Mouse (Mus musculus) lung, postnatal 0 days (tissue): ENCODE measurements around the gene P2ry14. TPM values are rescaled to one million over a fixed set of nuclear protein-coding genes. Genes with fewer than 3 reads are reported as not detected.

Experiments used
- ATAC-seq: fragments of 200-750 bp; cut with Nextera tagmentation; 2 replicates; pipeline ENCODE4 v1.8.0; 2017; ENCODE audit warnings: moderate library complexity
- DNase-seq: peaks from one replicate; pipeline ENCODE4 v3.0.0-alpha.2; 2016; ENCODE audit warnings: low spot score
- H3K27ac ChIP-seq: fragments of 300-500 bp; sonication (generic); 2 replicates; pipeline ENCODE4 v1.5.1; 2014; ENCODE audit warnings: antibody characterized with exemption, mild to moderate bottlenecking, low read length, mixed read lengths
- H3K27me3 ChIP-seq: fragments of 300-500 bp; sonication (generic); replicated peaks from 2 replicates; pipeline ENCODE4 v1.6.1; 2014; ENCODE audit warnings: low read length, mixed read lengths; ENCODE audit not compliant: insufficient read depth
- H3K36me3 ChIP-seq: fragments of 300-500 bp; sonication (generic); 2 replicates; pipeline ENCODE4 v1.6.1; 2014; ENCODE audit warnings: low read length, mixed read lengths; ENCODE audit not compliant: insufficient read depth
- H3K4me1 ChIP-seq: fragments of 300-500 bp; sonication (generic); 2 replicates; pipeline ENCODE4 v1.6.1; 2014; ENCODE audit warnings: antibody characterized with exemption, low read depth, low read length, mixed read lengths; ENCODE audit not compliant: insufficient read depth
- H3K4me2 ChIP-seq: fragments of 300-500 bp; sonication (generic); replicated peaks from 2 replicates; pipeline ENCODE4 v1.6.1; 2014; ENCODE audit warnings: low read depth, mild to moderate bottlenecking, low read length, moderate library complexity, mixed read lengths
- H3K4me3 ChIP-seq: fragments of 300-500 bp; sonication (generic); 2 replicates; pipeline ENCODE4 v1.5.1; 2014; ENCODE audit warnings: low read depth, low read length
- H3K9ac ChIP-seq: fragments of 300-500 bp; sonication (generic); replicated peaks from 2 replicates; pipeline ENCODE4 v1.6.1; 2014; ENCODE audit warnings: low read depth, mild to moderate bottlenecking
- H3K9me3 ChIP-seq: fragments of 300-500 bp; sonication (generic); 2 replicates; pipeline ENCODE4 v1.6.1; 2016; ENCODE audit warnings: low read length, mixed read lengths
- CTCF ChIP-seq: IDR thresholded peaks from 2 replicates; pipeline ENCODE4 v1.5.1; 2016; ENCODE audit warnings: antibody characterized with exemption, mild to moderate bottlenecking
- EP300 ChIP-seq: IDR thresholded peaks from 2 replicates; pipeline ENCODE4 v1.6.1; 2016; ENCODE audit warnings: antibody characterized with exemption, mild to moderate bottlenecking, control low read depth
- WGBS: fragments of 180-500 bp; shearing (Covaris S2); extraction: QIAGEN DNeasy Blood & Tissue Kit; methylation state at CpG from one replicate; pipeline ENCODE4 v1.1.7; 2014; 5-methylcytosine and 5-hydroxymethylcytosine counted together
- polyA plus RNA-seq: library from polyadenylated mRNA; unstranded; fragments of >200 nt; fragmentation: Nextera tagmentation; extraction: Ambion mirVana; gene quantifications from 2 replicates; pipeline ENCODE4 v1.2.1, GENCODE M21; 2015

P2ry14 gene
- polyA plus RNA-seq, 1 experiment from 2014 or later = 65.2 TPM

DNA sequence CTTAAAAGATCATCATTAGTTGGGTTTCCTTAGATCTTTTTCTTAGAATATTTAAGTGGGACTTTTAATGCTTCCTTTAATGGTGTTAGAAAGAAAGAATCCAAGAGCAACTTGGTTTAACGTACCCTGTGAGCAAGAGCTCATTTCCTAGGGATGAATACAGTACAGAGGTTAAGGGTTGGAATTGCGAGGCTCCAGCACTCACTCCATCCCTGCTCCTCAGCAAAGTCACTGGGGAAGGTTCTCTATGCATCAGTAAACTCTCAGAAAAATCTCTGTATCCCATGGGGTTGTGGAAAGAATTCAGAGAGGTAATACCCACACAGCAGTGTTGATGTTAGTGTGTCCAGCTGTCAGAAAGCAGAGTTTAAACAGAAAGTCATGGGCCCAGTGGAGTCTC lies 13.3 kb downstream of the P2ry14 start:
- no peaks in the 10 kb centered on the region for H3K9me3 ChIP-seq
- TF ChIP-seq CTCF = no peak
- TF ChIP-seq EP300 = no peak
- no peaks in the 10 kb centered on the region for H3K36me3 ChIP-seq
- H3K4me1 ChIP-seq = no peaks in the 10 kb centered on the region; the same call in 1 of the 2 replicates
- no peaks in the 10 kb centered on the region for H3K27me3 ChIP-seq
- DNase-seq (no peak), ATAC-seq (peak; percentile 28; the same call in 1 of the 2 replicates)
- H3K4me2 ChIP-seq = no peak overlapping the region
- 57% methylated on average over 2 of the region's 2 CpGs for WGBS
- H3K9ac ChIP-seq = no peak overlapping the region
- no peak overlapping the region for H3K27ac ChIP-seq
- no peak overlapping the region for H3K4me3 ChIP-seq

DNA sequence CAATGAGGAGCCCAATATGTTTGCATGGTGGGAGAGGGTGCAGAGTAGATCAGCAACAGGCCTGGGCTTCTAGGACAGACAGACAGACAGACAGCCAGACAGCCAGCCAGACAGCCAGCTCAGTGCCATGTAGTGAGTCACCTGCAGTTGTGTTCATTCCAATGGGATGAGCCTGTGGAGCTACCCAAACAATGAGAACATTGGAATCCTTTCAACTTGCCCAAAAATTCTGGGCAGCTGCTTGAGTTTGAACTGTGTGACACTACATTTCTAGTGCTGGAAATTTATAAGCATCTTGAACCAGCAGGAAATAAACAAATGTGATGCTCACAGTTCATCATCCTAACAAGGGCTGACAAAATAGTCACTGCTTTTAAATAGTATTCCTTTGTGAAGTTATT lies 13.8 kb downstream of the P2ry14 start:
- H3K4me3 ChIP-seq = no peak overlapping the region
- peak; percentile 68 for DNase-seq
- ATAC-seq = peak; percentile 71
- no peak overlapping the region for H3K27ac ChIP-seq
- no peak overlapping the region for H3K4me2 ChIP-seq
- TF ChIP-seq CTCF = no peak
- TF ChIP-seq EP300 = peak; percentile 28; the same call in 1 of the 2 replicates
- H3K9ac ChIP-seq = no peak overlapping the region
- no peaks in the 10 kb centered on the region for H3K36me3 ChIP-seq
- H3K27me3 ChIP-seq = no peaks in the 10 kb centered on the region
- no peaks in the 10 kb centered on the region; the same call in 1 of the 2 replicates for H3K4me1 ChIP-seq
- no peaks in the 10 kb centered on the region for H3K9me3 ChIP-seq

DNA sequence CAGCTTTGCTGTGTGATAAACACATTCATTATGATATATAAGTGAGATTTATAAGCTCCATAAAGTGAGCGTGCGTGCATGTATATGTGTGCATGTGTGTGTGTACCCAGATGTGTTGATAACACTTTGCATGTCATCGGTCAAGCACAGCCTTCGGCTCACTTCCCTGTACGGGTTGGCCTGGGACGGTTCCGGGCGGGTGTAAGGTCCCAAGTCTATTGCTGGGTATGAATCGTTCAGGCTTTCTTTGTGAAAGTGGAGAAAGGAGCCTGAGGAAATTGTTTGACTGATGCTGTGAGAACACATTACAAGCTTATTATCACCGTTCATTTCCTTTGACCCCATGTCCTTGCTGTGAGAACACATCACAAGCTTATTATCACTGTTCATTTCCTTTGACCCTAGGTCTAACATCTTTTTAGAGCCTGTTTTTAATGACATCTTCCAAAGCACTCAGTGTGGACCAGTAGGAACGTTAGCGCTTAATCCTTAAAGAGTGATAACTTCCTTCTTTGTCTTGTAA lies 14.4 kb downstream of the P2ry14 start:
- Histone ChIP-seq H3K27ac (no peak overlapping the region), H3K27me3 (no peaks in the 10 kb centered on the region), H3K4me3 (no peak overlapping the region), H3K9me3 (no peaks in the 10 kb centered on the region), H3K9ac (no peak overlapping the region), H3K4me1 (no peaks in the 10 kb centered on the region; the same call in 1 of the 2 replicates), H3K36me3 (no peaks in the 10 kb centered on the region), H3K4me2 (no peak overlapping the region)
- WGBS = 51% methylated on average over 12 of the region's 12 CpGs
- no peak for ATAC-seq
- TF ChIP-seq CTCF (no peak), EP300 (no peak)
- DNase-seq = no peak

DNA sequence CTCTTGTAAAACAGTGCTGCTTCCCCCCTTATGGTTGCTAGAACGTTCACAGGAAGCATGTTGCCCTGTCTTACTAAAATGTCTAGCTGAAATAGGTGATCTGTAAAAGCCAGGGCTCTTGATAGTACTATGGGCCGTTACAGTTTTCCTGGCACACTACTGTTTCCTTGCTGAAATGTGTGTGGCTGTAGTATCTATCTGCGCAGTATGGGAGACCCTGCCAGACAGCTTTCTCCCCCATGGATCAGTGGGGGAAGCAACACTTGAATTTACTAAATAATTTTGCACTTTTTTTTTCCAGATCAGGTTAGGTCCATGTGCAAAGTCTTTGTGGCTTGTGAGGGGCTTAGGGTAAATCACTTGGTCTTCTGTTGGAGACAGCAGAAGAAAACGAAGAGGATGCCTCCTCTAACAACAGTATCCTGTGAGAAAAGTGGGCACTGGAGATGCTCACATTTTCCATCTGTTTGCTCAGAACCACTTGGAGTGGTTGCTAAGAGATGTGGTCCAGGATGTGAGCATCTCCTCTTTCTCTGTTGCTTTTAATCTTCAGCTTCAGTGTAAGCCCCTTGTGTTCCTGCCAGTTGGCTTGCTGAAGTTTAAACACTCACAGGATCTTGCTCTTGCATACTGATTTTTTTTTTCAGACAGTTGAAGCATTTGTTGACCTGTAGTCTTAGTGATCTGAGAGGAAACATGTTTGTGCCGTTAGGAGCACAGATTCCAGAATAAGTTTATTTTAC lies 17.3 kb downstream of the P2ry14 start:
- 51% methylated on average over 5 of the region's 5 CpGs for WGBS
- Histone ChIP-seq H3K4me2 (no peak overlapping the region), H3K4me3 (no peak overlapping the region), H3K9me3 (no peaks in the 10 kb centered on the region), H3K4me1 (no peaks in the 10 kb centered on the region), H3K36me3 (no peaks in the 10 kb centered on the region), H3K27ac (no peak overlapping the region), H3K27me3 (no peaks in the 10 kb centered on the region), H3K9ac (no peak overlapping the region)
- peak; percentile 27; the same call in 1 of the 2 replicates for ATAC-seq
- peak; percentile 36 for DNase-seq
- TF ChIP-seq EP300 = no peak

DNA sequence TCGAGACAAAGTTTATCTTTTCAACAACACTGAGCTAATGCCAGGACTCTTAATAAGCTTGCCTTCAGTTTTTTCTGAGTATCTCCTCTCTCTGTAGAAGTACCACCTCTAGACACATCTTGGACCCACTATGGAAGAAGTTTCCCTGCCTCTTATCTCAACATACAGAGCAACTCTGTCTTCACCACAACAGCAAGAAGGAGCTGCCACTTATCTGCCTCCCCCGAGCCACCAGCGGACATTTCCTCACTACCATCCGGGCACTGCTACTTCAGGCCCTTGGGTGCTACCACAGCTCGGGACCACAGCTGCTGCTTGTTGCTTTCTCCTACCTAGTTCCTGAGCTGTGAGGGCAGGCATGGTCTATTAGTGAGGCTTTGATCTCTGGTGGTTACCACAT lies 20.2 kb downstream of the P2ry14 start:
- ATAC-seq (no peak), DNase-seq (no peak)
- no peak overlapping the region for H3K4me3 ChIP-seq
- TF ChIP-seq EP300 (no peak), CTCF (no peak)
- H3K36me3 ChIP-seq = no peaks in the 10 kb centered on the region
- H3K27me3 ChIP-seq = no peaks in the 10 kb centered on the region
- no peak overlapping the region for H3K4me2 ChIP-seq
- no peaks in the 10 kb centered on the region for H3K9me3 ChIP-seq
- 39% methylated on average over 5 of the region's 5 CpGs for WGBS
- no peak overlapping the region for H3K27ac ChIP-seq
- H3K4me1 ChIP-seq = 0 out of 2 replicates have a peak, but pooled peaks cover 3% of the 10 kb centered on the region
- no peak overlapping the region for H3K9ac ChIP-seq

DNA sequence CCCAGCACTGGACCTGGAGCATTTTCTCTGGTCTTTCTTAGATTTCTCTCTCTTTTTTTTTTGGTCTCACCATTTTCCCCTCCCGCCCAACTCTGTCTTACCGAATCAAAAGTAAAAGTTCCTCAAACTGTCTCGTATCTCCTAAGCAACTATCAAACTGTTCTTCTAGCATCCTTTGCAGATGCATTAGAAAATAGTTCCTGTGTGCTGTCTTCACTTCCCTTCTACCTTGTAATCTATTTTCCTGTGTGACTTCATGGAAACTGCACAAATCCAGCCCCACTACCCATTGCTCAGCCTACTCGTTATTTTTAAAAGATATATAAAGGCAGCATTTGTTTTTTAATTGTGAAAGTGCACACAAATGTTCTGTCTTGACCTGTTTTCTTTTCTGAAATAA lies 21.5 kb downstream of the P2ry14 start:
- no peak for DNase-seq
- WGBS = 82% methylated on average over 4 of the region's 4 CpGs
- H3K4me3 ChIP-seq = no peak overlapping the region
- H3K4me1 ChIP-seq = 0 out of 2 replicates have a peak, but pooled peaks cover 3% of the 10 kb centered on the region
- H3K9ac ChIP-seq = no peak overlapping the region
- no peaks in the 10 kb centered on the region for H3K9me3 ChIP-seq
- H3K27me3 ChIP-seq = no peaks in the 10 kb centered on the region
- no peak overlapping the region for H3K27ac ChIP-seq
- H3K4me2 ChIP-seq = no peak overlapping the region
- TF ChIP-seq EP300 (no peak), CTCF (no peak)
- ATAC-seq = no peak
- no peaks in the 10 kb centered on the region for H3K36me3 ChIP-seq
